Mouse (Mus musculus) limb, embryonic 12.5 days (tissue): ENCODE data around the gene Dnajc16. TPM values are rescaled to one million over a fixed set of nuclear protein-coding genes. Genes with fewer than 3 reads are reported as not detected.

Source experiments
- ATAC-seq: fragments of 200-750 bp; cut with Nextera tagmentation; 2 replicates; pipeline ENCODE4 v1.8.0; 2017; ENCODE audit warnings: low read depth, moderate TSS enrichment; ENCODE audit not compliant: insufficient number of reproducible peaks, insufficient read depth, low FRiP score, low TSS enrichment
- H3K27ac ChIP-seq: fragments of 300-500 bp; sonication (generic); 2 replicates; pipeline ENCODE4 v1.5.1; 2016; ENCODE audit warnings: mild to moderate bottlenecking, moderate library complexity
- H3K27me3 ChIP-seq: fragments of 300-500 bp; sonication (generic); 2 replicates; pipeline ENCODE4 v1.6.1; 2016; ENCODE audit warnings: mild to moderate bottlenecking, moderate library complexity
- H3K36me3 ChIP-seq: fragments of 300-500 bp; sonication (generic); 2 replicates; pipeline ENCODE4 v1.6.1; 2016; ENCODE audit warnings: mild to moderate bottlenecking, moderate library complexity
- H3K4me1 ChIP-seq: fragments of 300-500 bp; sonication (generic); replicated peaks from 2 replicates; pipeline ENCODE4 v1.6.1; 2016
- H3K4me2 ChIP-seq: fragments of 300-500 bp; sonication (generic); 2 replicates; pipeline ENCODE4 v1.6.1; 2016; ENCODE audit warnings: mild to moderate bottlenecking, moderate library complexity
- H3K4me3 ChIP-seq: fragments of 300-500 bp; sonication (generic); replicated peaks from 2 replicates; pipeline ENCODE4 v1.5.1; 2016; ENCODE audit warnings: mild to moderate bottlenecking
- H3K9ac ChIP-seq: fragments of 300-500 bp; sonication (generic); replicated peaks from 2 replicates; pipeline ENCODE4 v1.6.1; 2016; ENCODE audit warnings: mild to moderate bottlenecking, moderate library complexity
- H3K9me3 ChIP-seq: fragments of 300-500 bp; sonication (generic); 2 replicates; pipeline ENCODE4 v1.6.1; 2016; ENCODE audit warnings: mild to moderate bottlenecking, moderate library complexity
- WGBS: fragments of 180-500 bp; shearing (Covaris S2); methylation state at CpG from one replicate; pipeline ENCODE4 v1.1.7; 2016; 5-methylcytosine and 5-hydroxymethylcytosine counted together
- polyA plus RNA-seq: library from polyadenylated mRNA; unstranded; fragments of >200 nt; fragmentation: Nextera tagmentation; extraction: Ambion mirVana; gene quantifications from 2 replicates; pipeline ENCODE4 v1.2.1, GENCODE M21; 2016

Gene Dnajc16
- 3.4 and 4.0 TPM in 2 replicates for polyA plus RNA-seq

DNA sequence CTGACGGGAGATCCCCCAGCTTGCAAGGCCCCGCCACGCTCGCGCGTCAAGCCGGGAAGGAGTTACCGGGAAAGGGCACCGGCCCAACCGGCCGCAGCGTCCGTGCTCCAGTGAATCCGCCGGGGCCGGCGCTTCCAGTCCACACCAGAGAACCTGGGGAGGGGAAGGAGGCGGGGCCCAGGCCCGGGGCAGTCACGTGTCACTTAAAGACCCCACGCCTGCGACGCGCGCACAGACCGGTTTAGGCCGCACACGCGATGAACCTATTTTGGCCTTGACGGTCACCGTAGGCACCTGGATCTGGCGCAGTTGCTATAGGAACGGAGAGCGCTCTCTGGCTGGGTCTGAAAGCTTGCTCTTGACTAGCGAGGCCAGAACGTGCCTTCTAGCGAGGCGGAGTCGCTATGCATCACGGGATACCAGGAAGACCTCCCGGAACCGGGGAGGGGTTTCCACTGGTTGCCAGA, at the start of gene Dnajc16:
Gene Dnajc16, minus strand, starts transcription at position 408 of the 467 bp plus-strand sequence.
- H3K9ac ChIP-seq = peak within 1 kb of the TSS; percentile 94
- peak within 1 kb of the TSS; percentile 79 for H3K27ac ChIP-seq
- peaks cover 13% of the 10 kb centered on the region for H3K4me1 ChIP-seq
- ATAC-seq = peak; percentile 89
- peaks cover 18% of the 10 kb centered on the region; the same call in 1 of the 2 replicates for H3K36me3 ChIP-seq
- H3K9me3 ChIP-seq = no peaks in the 10 kb centered on the region
- WGBS = under 1% methylated on average over 42 of the region's 42 CpGs
- peak within 1 kb of the TSS; percentile 84 for H3K4me2 ChIP-seq
- no peaks in the 10 kb centered on the region for H3K27me3 ChIP-seq
- peak within 1 kb of the TSS; percentile 98 for H3K4me3 ChIP-seq

DNA sequence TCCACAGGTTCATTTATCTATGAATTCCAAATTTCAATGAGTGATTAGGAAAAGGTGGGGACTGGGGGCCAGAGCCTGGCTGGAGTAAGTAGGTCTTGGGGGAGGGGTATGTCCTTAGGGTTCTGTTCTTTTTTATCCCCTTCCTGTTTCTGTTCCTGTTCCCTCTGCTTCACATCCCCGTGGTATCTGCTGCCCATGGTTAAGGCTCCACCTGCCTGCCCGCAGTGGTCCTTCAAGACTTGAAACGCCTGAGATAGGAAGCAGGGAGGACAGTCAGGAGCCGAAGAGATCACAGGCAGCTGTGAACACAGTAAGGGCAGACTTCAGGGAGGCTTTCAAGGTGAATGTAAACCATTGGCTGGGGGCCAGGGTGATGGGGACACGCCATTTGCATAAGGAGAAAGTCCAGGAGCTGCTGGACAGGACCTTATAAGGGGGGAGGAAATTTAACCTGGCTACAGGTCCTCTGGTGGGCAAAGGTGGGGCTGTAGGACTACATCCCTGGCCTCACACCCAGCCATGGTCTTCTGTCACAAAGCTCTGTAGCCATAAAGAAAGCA, 43.9 kb upstream of the Dnajc16 start:
- WGBS = 69% methylated on average over 5 of the region's 5 CpGs
- no peak for ATAC-seq
- no peaks in the 10 kb centered on the region for H3K36me3 ChIP-seq
- H3K4me3 ChIP-seq = no peak overlapping the region
- no peak overlapping the region for H3K9ac ChIP-seq
- H3K4me2 ChIP-seq = no peak overlapping the region
- H3K4me1 ChIP-seq = no peaks in the 10 kb centered on the region
- no peak overlapping the region for H3K27ac ChIP-seq
- H3K9me3 ChIP-seq = no peaks in the 10 kb centered on the region
- no peaks in the 10 kb centered on the region for H3K27me3 ChIP-seq

DNA sequence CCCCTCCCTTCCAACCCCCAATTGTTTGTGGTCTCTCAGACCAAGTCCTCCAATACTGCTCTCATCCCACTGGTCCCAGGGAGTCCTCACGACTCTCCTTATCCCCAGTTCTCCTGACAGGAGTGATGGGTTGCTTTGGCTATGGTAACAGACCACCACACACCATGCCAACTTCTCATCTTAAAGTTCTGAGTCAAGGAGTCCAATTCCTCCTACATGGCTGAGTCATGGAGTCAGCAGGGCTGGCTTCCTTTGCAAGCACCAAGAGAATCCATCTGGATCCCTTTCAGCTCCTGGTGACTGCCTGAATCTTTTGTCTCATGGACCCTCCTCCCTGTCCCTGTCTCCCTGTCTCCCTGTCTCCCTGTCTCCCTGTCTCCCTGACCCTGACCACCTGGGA, 43.2 kb upstream of the Dnajc16 start:
- Histone ChIP-seq H3K4me3 (no peak overlapping the region), H3K4me1 (no peaks in the 10 kb centered on the region), H3K36me3 (no peaks in the 10 kb centered on the region), H3K4me2 (no peak overlapping the region), H3K9ac (no peak overlapping the region), H3K9me3 (no peaks in the 10 kb centered on the region), H3K27me3 (no peaks in the 10 kb centered on the region), H3K27ac (no peak overlapping the region)
- ATAC-seq = no peak
- 38% methylated on average over 1 of the region's 1 CpGs for WGBS

DNA sequence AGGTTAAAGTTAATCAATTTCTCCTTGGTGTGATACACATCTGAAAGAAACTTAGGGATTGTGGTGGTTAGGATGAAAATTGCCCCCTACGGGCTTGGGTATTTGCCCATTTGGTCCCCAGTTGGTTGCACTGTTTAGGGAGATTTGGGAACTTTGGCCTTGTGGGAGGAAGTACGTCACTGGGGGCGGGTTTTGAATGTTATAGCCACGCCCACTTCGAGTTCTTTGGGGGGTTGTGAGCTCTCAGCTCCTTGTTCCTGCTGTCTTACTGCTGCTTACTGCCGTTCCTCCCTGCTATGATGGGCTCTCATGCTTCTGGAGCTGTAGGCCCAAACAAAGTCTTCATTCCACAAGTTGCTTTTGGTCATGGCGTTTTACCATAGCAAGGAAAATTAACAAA, 40.6 kb upstream of the Dnajc16 start:
- Histone ChIP-seq H3K4me2 (no peak overlapping the region), H3K36me3 (no peaks in the 10 kb centered on the region), H3K9me3 (no peaks in the 10 kb centered on the region), H3K9ac (no peak overlapping the region), H3K27ac (no peak overlapping the region), H3K4me1 (no peaks in the 10 kb centered on the region), H3K4me3 (no peak overlapping the region), H3K27me3 (no peaks in the 10 kb centered on the region)
- WGBS = 82% methylated on average over 7 of the region's 7 CpGs
- no peak for ATAC-seq

DNA sequence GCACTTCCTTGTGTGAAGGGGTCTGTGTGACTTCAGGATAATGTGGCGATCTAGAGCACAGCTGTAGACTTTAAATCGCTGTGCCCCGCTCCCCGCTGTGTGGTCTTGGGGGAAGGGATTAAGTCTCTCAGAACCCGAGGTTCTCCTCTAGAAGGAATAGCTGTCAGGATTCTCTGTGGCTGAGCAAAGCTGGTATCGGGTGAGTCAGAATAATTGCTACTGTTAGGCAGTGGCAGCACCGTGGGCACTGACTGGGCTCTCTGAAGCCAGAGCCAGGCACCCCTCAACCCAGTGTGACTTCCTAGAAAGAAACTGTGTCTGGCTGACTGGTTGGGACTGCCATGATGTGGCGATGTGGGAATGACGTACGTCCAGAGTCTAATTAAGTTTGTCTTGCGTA, 39.6 kb upstream of the Dnajc16 start:
- Histone ChIP-seq H3K9ac (no peak overlapping the region), H3K27ac (no peak overlapping the region), H3K36me3 (no peaks in the 10 kb centered on the region), H3K4me3 (no peak overlapping the region), H3K9me3 (no peaks in the 10 kb centered on the region), H3K4me1 (no peaks in the 10 kb centered on the region), H3K4me2 (no peak overlapping the region), H3K27me3 (no peaks in the 10 kb centered on the region)
- no peak for ATAC-seq
- WGBS = 60% methylated on average over 11 of the region's 11 CpGs

DNA sequence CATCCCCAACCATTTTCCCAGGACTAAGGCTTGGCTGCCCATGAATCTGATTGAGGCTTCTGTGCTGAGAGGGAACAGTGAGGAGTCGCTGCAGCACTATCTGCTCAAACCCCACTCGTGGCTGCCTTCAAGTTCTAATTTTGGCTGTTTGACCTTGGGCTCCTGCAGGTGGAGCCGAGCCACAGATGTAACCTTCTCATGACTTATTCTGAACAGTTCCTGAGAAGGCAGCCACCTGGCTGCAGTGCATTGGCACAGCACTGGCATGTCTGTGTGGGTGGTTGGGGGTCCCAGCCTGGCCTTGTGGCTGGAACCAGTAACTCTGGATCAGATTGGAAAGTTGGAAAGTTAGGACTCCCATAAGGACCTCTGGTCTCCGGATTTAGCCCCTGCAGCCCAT, 37.4 kb upstream of the Dnajc16 start:
- no peak overlapping the region for H3K4me3 ChIP-seq
- H3K27me3 ChIP-seq = no peaks in the 10 kb centered on the region
- H3K36me3 ChIP-seq = no peaks in the 10 kb centered on the region
- 61% methylated on average over 4 of the region's 4 CpGs for WGBS
- H3K4me2 ChIP-seq = no peak overlapping the region
- H3K27ac ChIP-seq = no peak overlapping the region
- H3K9ac ChIP-seq = no peak overlapping the region
- ATAC-seq = no peak
- H3K4me1 ChIP-seq = no peaks in the 10 kb centered on the region
- H3K9me3 ChIP-seq = no peaks in the 10 kb centered on the region

DNA sequence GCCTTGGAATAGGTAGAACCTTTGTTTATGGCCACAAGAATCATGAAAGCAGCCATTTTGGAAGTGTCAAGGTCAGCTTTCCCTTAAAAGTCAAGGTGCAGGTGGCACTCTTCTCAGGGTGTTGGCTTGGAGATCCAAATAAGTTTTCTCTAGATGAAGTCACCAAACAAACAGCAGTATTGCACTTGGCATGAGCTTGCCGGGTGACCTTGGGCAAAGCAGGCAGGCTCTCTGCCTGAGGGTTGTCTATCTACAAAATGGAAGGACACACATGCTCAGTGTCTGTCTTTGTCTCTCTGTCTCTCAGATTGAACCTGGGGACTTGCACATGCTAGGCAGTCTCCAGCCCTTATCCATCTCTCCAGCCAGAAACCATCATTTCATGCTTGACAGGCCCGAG, 36.7 kb upstream of the Dnajc16 start:
- 87% methylated on average over 2 of the region's 2 CpGs for WGBS
- H3K9me3 ChIP-seq = no peaks in the 10 kb centered on the region
- H3K9ac ChIP-seq = no peak overlapping the region
- H3K36me3 ChIP-seq = no peaks in the 10 kb centered on the region
- no peak for ATAC-seq
- H3K4me1 ChIP-seq = no peaks in the 10 kb centered on the region
- H3K4me2 ChIP-seq = no peak overlapping the region
- H3K27ac ChIP-seq = no peak overlapping the region
- H3K4me3 ChIP-seq = no peak overlapping the region
- H3K27me3 ChIP-seq = no peaks in the 10 kb centered on the region

DNA sequence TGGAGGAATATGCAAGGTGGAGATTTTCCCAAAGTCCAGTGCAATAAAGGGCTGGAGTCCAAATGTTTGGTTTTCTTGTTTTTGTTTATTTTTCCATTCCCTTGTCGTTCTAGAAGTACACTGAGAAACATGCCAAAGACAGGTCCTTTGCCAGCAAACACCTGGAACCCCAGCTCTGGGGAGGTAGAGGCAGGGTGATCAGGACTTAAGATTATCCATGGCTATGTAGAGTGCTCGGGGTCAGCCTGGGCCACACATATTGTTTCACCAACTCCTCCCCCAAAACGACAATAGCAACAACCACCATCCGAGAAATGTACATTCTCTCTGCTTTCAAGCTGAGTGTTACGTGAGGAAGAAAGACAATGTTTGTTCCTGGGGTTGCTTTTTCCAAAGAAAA, 35.3 kb upstream of the Dnajc16 start, which contains the start of gene Cela2a:
Gene Cela2a, minus strand, starts transcription at position 101 of the 400 bp plus-strand sequence.
- H3K4me3 ChIP-seq = no peak within 1 kb of the TSS
- no peak for ATAC-seq

DNA sequence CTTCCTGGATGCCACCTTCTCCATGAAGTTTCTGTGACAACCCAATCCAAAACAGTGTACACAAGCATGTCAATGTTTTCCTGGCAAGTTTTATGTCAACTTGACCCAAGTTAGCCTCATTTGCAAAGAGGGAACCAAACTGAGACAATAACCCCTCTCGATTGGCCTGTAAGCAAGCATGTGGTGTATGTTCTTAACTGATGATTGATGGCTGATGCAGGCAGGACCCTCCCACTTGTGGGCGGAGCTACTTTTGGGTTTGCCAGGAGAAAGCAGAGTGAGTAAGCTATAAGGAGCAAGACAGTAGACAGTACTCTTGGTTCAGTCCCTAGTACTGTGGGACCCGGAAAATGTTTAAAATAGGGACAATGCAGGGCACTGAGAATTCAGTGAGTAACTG, 32.2 kb upstream of the Dnajc16 start:
- WGBS = 70% methylated on average over 3 of the region's 3 CpGs
- Histone ChIP-seq H3K4me2 (no peak overlapping the region), H3K27ac (no peak overlapping the region), H3K4me3 (no peak overlapping the region), H3K4me1 (no peaks in the 10 kb centered on the region), H3K9ac (no peak overlapping the region), H3K27me3 (no peaks in the 10 kb centered on the region), H3K9me3 (no peaks in the 10 kb centered on the region), H3K36me3 (no peaks in the 10 kb centered on the region)
- no peak for ATAC-seq

More for the DNA sequence above, 35.3 kb upstream of the Dnajc16 start, which contains the start of gene Cela2a:
- H3K9me3 ChIP-seq = no peaks in the 10 kb centered on the region
- no peaks in the 10 kb centered on the region for H3K27me3 ChIP-seq
- H3K36me3 ChIP-seq = no peaks in the 10 kb centered on the region
- no peak within 1 kb of the TSS for H3K9ac ChIP-seq
- no peaks in the 10 kb centered on the region for H3K4me1 ChIP-seq
- H3K27ac ChIP-seq = no peak within 1 kb of the TSS
- WGBS = 65% methylated on average over 5 of the region's 5 CpGs
- no peak within 1 kb of the TSS for H3K4me2 ChIP-seq

DNA sequence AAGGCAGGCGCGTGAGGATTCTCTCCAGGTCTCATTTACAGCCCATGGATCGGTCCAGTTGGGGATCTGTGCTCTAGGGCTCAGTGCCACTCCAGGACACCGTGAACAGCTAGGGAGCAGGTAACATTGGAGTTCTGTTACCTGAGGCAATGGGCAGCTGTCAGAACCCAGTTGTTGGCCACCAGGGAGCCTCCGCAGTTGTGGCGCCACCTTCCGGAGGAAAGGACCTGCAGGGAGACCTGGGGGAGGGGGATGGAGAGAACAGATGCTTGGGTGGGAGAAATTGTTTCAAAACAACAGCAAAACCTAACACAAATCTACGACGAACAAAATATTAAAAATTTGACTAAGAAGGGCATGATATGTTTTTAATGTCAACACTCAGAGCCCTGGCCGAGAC, 31.4 kb upstream of the Dnajc16 start:
- Histone ChIP-seq H3K4me2 (no peak overlapping the region), H3K9me3 (no peaks in the 10 kb centered on the region), H3K4me3 (no peak overlapping the region), H3K36me3 (no peaks in the 10 kb centered on the region), H3K27ac (no peak overlapping the region), H3K9ac (no peak overlapping the region), H3K27me3 (no peaks in the 10 kb centered on the region), H3K4me1 (0 out of 2 replicates have a peak, but pooled peaks cover 3% of the 10 kb centered on the region)
- whole genome bisulfite sequencing = 72% methylated on average over 10 of the region's 10 CpGs
- no peak for ATAC-seq

DNA sequence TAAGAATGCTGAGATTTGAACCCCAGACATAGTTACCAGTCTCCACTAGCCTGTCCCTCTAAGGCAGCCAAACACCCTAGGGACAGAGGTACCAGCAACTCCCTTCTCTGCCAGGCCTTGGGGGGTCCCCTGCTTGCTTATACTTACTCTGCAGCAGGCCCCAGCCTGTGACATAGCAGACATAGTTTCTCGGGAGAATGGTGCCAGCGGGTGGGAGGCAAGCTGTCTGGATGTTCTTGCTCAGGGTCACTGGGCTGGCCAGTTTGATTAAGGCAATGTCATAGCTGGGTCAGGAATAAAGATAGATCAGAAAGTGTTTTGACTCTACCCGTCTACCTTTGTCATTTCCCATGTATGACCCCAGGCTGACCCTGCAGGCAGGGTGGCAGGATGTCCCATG, 30.4 kb upstream of the Dnajc16 start:
- H3K9ac ChIP-seq = no peak overlapping the region
- 0 out of 2 replicates have a peak, but pooled peaks cover 4% of the 10 kb centered on the region for H3K4me1 ChIP-seq
- no peak overlapping the region for H3K4me3 ChIP-seq
- H3K36me3 ChIP-seq = peaks cover 1% of the 10 kb centered on the region; the same call in 1 of the 2 replicates
- 82% methylated on average over 3 of the region's 3 CpGs for WGBS
- H3K27ac ChIP-seq = no peak overlapping the region
- H3K9me3 ChIP-seq = no peaks in the 10 kb centered on the region
- no peaks in the 10 kb centered on the region for H3K27me3 ChIP-seq
- ATAC-seq = no peak
- no peak overlapping the region for H3K4me2 ChIP-seq

DNA sequence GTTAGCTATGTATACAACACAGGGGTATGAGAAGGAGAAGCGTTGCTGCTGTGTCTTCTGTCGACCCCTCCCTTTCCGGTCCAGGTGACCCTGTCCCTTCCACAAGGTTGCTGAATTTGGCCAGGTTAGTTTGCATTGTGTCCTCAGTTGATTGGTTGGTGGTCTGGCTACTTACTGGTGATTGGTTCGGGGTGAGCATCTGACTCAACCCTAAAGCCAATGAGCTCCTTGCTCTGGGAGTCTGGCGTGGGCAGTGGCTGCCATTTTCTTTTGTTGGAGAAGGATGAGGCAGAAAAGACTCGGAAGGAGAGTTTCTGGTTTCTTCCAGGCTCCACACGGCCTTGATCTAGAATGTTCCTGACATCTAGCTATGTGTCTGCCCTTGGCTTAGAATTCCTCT, 28.6 kb upstream of the Dnajc16 start:
- H3K4me1 ChIP-seq = 0 out of 2 replicates have a peak, but pooled peaks cover 4% of the 10 kb centered on the region
- ATAC-seq = no peak
- H3K27ac ChIP-seq = no peak overlapping the region
- H3K4me3 ChIP-seq = no peak overlapping the region
- 95% methylated on average over 7 of the region's 7 CpGs for WGBS
- H3K27me3 ChIP-seq = no peaks in the 10 kb centered on the region
- H3K36me3 ChIP-seq = peaks cover 14% of the 10 kb centered on the region; the same call in 1 of the 2 replicates
- no peak overlapping the region for H3K9ac ChIP-seq
- no peak overlapping the region for H3K4me2 ChIP-seq
- H3K9me3 ChIP-seq = no peaks in the 10 kb centered on the region
